Mouse (Mus musculus): ENCODE results near the gene Msi2.

Msi2 gene

GRCm38 (mm10) chr11:88485088-88485487, 233.2 kb downstream of the Msi2 start:
- no peak for DNase-seq (ENCODE audit: low spot score in 2 of 2)

GRCm38 (mm10) chr11:88484047-88484446, 234.3 kb downstream of the Msi2 start:
- DNase-seq (ENCODE audit: low spot score in 2 of 2), result no peak

GRCm38 (mm10) chr11:88482636-88483035, 235.7 kb downstream of the Msi2 start:
- no peak for DNase-seq (ENCODE audit: low spot score in 2 of 2)

GRCm38 (mm10) chr11:88482236-88482635, 236.1 kb downstream of the Msi2 start:
- DNase-seq (ENCODE audit: low spot score in 2 of 2), result no peak

- DNase-seq (ENCODE audit: low spot score in 2 of 2), result no peak
Measured at GRCm38 (mm10) chr11:88481602-88482161, 236.6 kb downstream of the Msi2 start.

GRCm38 (mm10) chr11:88481092-88481601, 237.2 kb downstream of the Msi2 start:
- DNase-seq (ENCODE audit: low spot score in 2 of 2), result no peak

- DNase-seq (ENCODE audit: low spot score in 2 of 2), result no peak
Measured at GRCm38 (mm10) chr11:88479498-88479897, 238.8 kb downstream of the Msi2 start.

GRCm38 (mm10) chr11:88474889-88475440, 243.3 kb downstream of the Msi2 start:
- DNase-seq (ENCODE audit: low spot score in 2 of 2), result no peak

GRCm38 (mm10) chr11:88472731-88473130, 245.6 kb downstream of the Msi2 start:
- DNase-seq (ENCODE audit: low spot score in 2 of 2), result no peak

- no peak for DNase-seq (ENCODE audit: low spot score in 2 of 2)
Measured at GRCm38 (mm10) chr11:88471981-88472647, 246.2 kb downstream of the Msi2 start.

GRCm38 (mm10) chr11:88470599-88470998, 247.7 kb downstream of the Msi2 start:
- DNase-seq (ENCODE audit: low spot score in 2 of 2), result no peak

GRCm38 (mm10) chr11:88468996-88469395, 249.3 kb downstream of the Msi2 start:
- no peak for DNase-seq (ENCODE audit: low spot score in 2 of 2)

GRCm38 (mm10) chr11:88467498-88468245, 250.6 kb downstream of the Msi2 start:
- DNase-seq (ENCODE audit: low spot score in 2 of 2), result peak; percentile 38 to 76

GRCm38 (mm10) chr11:88463951-88464350, 254.4 kb downstream of the Msi2 start:
- DNase-seq (ENCODE audit: low spot score in 2 of 2), result no peak

- no peak for DNase-seq (ENCODE audit: low spot score in 2 of 2)
Measured at GRCm38 (mm10) chr11:88462789-88463188, 255.5 kb downstream of the Msi2 start.

GRCm38 (mm10) chr11:88461601-88462000, 256.7 kb downstream of the Msi2 start:
- DNase-seq (ENCODE audit: low spot score in 2 of 2), result no peak

- no peak for DNase-seq (ENCODE audit: low spot score in 2 of 2)
Measured at GRCm38 (mm10) chr11:88459946-88460736, 258.2 kb downstream of the Msi2 start.

GRCm38 (mm10) chr11:88457241-88457738, 261.0 kb downstream of the Msi2 start:
- DNase-seq (ENCODE audit: low spot score in 2 of 2), result no peak

GRCm38 (mm10) chr11:88454867-88455806, 263.2 kb downstream of the Msi2 start:
- DNase-seq (ENCODE audit: low spot score in 2 of 2), result no peak

- no peak for DNase-seq (ENCODE audit: low spot score in 2 of 2)
Measured at GRCm38 (mm10) chr11:88449180-88449579, 269.1 kb downstream of the Msi2 start.
